Mouse (Mus musculus): ENCODE measurements around the gene Arf3. TPM values are rescaled to one million over a fixed set of nuclear protein-coding genes. Genes with fewer than 3 reads are reported as not detected.

Arf3 gene
- polyA plus RNA-seq, 2 experiments = 6.6 to 16.4 TPM

GRCm38 (mm10) chr15:98692171-98692715 is 70.8 kb downstream of the Arf3 start:
- H3K36me3 ChIP-seq (replicated peaks; ENCODE audit: control insufficient read depth, insufficient read depth, low read depth) = no peaks in the 10 kb centered on the region
- H3K4me2 ChIP-seq (ENCODE audit: low read depth) = no peak overlapping the region
- no peak overlapping the region for H3K27ac ChIP-seq
- DNase-seq (ENCODE audit: low read depth in 3 of 3, low spot score in 3 of 3) (no peak), ATAC-seq (ENCODE audit: insufficient read depth) (no peak)
- H3K27me3 ChIP-seq (ENCODE audit: control insufficient read depth, insufficient read depth, low read length) = no peaks in the 10 kb centered on the region
- no peaks in the 10 kb centered on the region for H3K9me3 ChIP-seq (ENCODE audit: control insufficient read depth, low read length)
- no peak overlapping the region for H3K4me3 ChIP-seq (ENCODE audit: insufficient read depth in 1 of 2, low read depth in 2 of 2, low read length in 2 of 2)
- H3K9ac ChIP-seq (replicated peaks) = no peak overlapping the region
- peaks cover 0 to 4% of the 10 kb centered on the region in 2 experiments; a peak in 1 of 4 replicates for H3K4me1 ChIP-seq (replicated peaks; ENCODE audit: control insufficient read depth in 2 of 2, insufficient read depth in 2 of 2, low read length in 1 of 2)
- TF ChIP-seq EP300 (IDR thresholded peaks at IDR 0.05; ENCODE audit: low read depth) (no peak), CTCF (IDR thresholded peaks at IDR 0.05; ENCODE audit: low read depth) (no peak)
- WGBS (ENCODE audit: insufficient replicate concordance) = 33% methylated on average over 11 of the region's 11 CpGs

DNA sequence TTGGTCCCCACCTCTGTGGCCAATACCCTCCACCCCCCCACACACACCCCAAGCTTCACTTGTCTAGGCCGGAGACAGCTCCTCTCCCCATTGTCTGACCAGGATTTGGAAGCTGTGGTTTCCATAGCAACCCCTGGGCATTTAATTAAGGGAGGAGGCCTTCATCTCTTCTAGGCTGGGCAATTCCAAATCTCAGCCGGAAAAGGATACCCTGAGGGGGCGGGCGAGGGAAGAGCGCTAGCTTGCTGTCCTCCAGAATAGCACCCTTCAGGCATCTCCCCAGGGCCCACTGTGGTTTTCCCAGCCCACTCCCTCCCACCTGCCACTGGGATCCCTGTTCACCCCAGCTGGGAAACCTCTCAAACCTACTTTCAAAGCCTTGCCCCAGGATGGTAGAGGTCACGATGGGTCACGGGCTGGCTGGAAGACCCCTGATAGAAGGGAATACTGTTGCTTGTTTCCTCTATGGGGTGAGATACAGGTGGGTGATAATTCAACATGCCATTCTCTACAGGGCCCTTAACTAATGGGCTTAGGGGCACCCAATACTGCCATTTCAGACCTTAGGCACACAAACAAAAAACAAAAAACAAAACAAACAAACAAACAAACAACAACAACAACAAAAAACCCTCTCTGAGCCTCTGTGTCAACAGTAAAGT is 71.4 kb downstream of the Arf3 start:
- Histone ChIP-seq H3K4me2 (ENCODE audit: low read depth) (no peak overlapping the region), H3K4me1 (replicated peaks; ENCODE audit: control insufficient read depth in 2 of 2, insufficient read depth in 2 of 2, low read length in 1 of 2) (peaks cover 0 to 4% of the 10 kb centered on the region in 2 experiments; a peak in 1 of 4 replicates), H3K4me3 (ENCODE audit: insufficient read depth in 1 of 2, low read depth in 2 of 2, low read length in 2 of 2) (no peak overlapping the region), H3K36me3 (replicated peaks; ENCODE audit: control insufficient read depth, insufficient read depth, low read depth) (no peaks in the 10 kb centered on the region), H3K9me3 (ENCODE audit: control insufficient read depth, low read length) (no peaks in the 10 kb centered on the region), H3K9ac (replicated peaks) (no peak overlapping the region), H3K27ac (no peak overlapping the region), H3K27me3 (ENCODE audit: control insufficient read depth, insufficient read depth, low read length) (no peaks in the 10 kb centered on the region)
- WGBS (ENCODE audit: insufficient replicate concordance) = 75% methylated on average over 7 of the region's 7 CpGs
- DNase-seq (ENCODE audit: low read depth in 3 of 3, low spot score in 3 of 3) = no peak
- TF ChIP-seq CTCF (IDR thresholded peaks at IDR 0.05; ENCODE audit: low read depth) (no peak), EP300 (IDR thresholded peaks at IDR 0.05; ENCODE audit: low read depth) (no peak)
- no peak for ATAC-seq (ENCODE audit: insufficient read depth)

GRCm38 (mm10) chr15:98689682-98690081 is 73.3 kb downstream of the Arf3 start:
- Histone ChIP-seq H3K9ac (replicated peaks) (no peak overlapping the region), H3K36me3 (replicated peaks; ENCODE audit: control insufficient read depth, insufficient read depth, low read depth) (no peaks in the 10 kb centered on the region), H3K4me3 (ENCODE audit: insufficient read depth in 1 of 2, low read depth in 2 of 2, low read length in 2 of 2) (no peak overlapping the region), H3K4me2 (ENCODE audit: low read depth) (no peak overlapping the region), H3K27me3 (ENCODE audit: control insufficient read depth, insufficient read depth, low read length) (no peaks in the 10 kb centered on the region), H3K4me1 (replicated peaks; ENCODE audit: control insufficient read depth in 2 of 2, insufficient read depth in 2 of 2, low read length in 1 of 2) (no peaks in the 10 kb centered on the region; a peak in 1 of 4 replicates), H3K9me3 (ENCODE audit: control insufficient read depth, low read length) (no peaks in the 10 kb centered on the region), H3K27ac (no peak overlapping the region)
- 59% methylated on average over 2 of the region's 2 CpGs for WGBS (ENCODE audit: insufficient replicate concordance)
- no peak for DNase-seq (ENCODE audit: low read depth in 3 of 3, low spot score in 3 of 3)
- no peak for ATAC-seq (ENCODE audit: insufficient read depth)
- TF ChIP-seq CTCF (IDR thresholded peaks at IDR 0.05; ENCODE audit: low read depth) (no peak), EP300 (IDR thresholded peaks at IDR 0.05; ENCODE audit: low read depth) (no peak)

Other genes starting within 250 kb of the Arf3 start
- 17.5 and 21.7 TPM in 2 replicates for gene Kansl2, start 228.9 kb downstream of the Arf3 start, polyA plus RNA-seq (2012; rRNA removed)
- gene Kansl2, start 228.9 kb downstream of the Arf3 start, polyA plus RNA-seq (2014; fragmentation: Nextera tagmentation; extraction: Ambion mirVana) = 31.1 and 35.6 TPM in 2 replicates
- 6.1 and 8.2 TPM in 2 replicates for gene Ccnt1, start 192.3 kb downstream of the Arf3 start, polyA plus RNA-seq (2012; rRNA removed)
- 23.7 and 24.7 TPM in 2 replicates for gene Ccnt1, start 192.3 kb downstream of the Arf3 start, polyA plus RNA-seq (2014; fragmentation: Nextera tagmentation; extraction: Ambion mirVana)
- gene 4930415O20Rik, start 192.2 kb downstream of the Arf3 start, polyA plus RNA-seq (2012; rRNA removed) = not detected in 2 replicates
- gene 4930415O20Rik, start 192.2 kb downstream of the Arf3 start, polyA plus RNA-seq (2014; fragmentation: Nextera tagmentation; extraction: Ambion mirVana) = not detected in 2 replicates
- 11.3 and 13.1 TPM in 2 replicates for gene Adcy6, start 153.1 kb downstream of the Arf3 start, polyA plus RNA-seq (2012; rRNA removed)
- gene Adcy6, start 153.1 kb downstream of the Arf3 start, polyA plus RNA-seq (2014; fragmentation: Nextera tagmentation; extraction: Ambion mirVana) = 4.2 and 5.7 TPM in 2 replicates
- 0.85 and 1.5 TPM in 2 replicates for gene Cacnb3, start 132.4 kb downstream of the Arf3 start, polyA plus RNA-seq (2012; rRNA removed)
- 0.27 and 0.42 TPM in 2 replicates for gene Cacnb3, start 132.4 kb downstream of the Arf3 start, polyA plus RNA-seq (2014; fragmentation: Nextera tagmentation; extraction: Ambion mirVana)
- 16.5 and 23.4 TPM in 2 replicates for gene Ddx23, start 100.3 kb downstream of the Arf3 start, polyA plus RNA-seq (2012; rRNA removed)
- gene Ddx23, start 100.3 kb downstream of the Arf3 start, polyA plus RNA-seq (2014; fragmentation: Nextera tagmentation; extraction: Ambion mirVana) = 11.0 and 11.7 TPM in 2 replicates
- gene Rnd1, start 85.8 kb downstream of the Arf3 start, polyA plus RNA-seq (2012; rRNA removed) = 0.25 and 0.67 TPM in 2 replicates
- gene Rnd1, start 85.8 kb downstream of the Arf3 start, polyA plus RNA-seq (2014; fragmentation: Nextera tagmentation; extraction: Ambion mirVana) = 0.24 and 0.63 TPM in 2 replicates
- gene Ccdc65, start 55.0 kb downstream of the Arf3 start, polyA plus RNA-seq (2012; rRNA removed) = 0.01 TPM in 1 of 2 replicates, not detected in the other
- gene Ccdc65, start 55.0 kb downstream of the Arf3 start, polyA plus RNA-seq (2014; fragmentation: Nextera tagmentation; extraction: Ambion mirVana) = not detected in 2 replicates
- gene Fkbp11, start 35.0 kb downstream of the Arf3 start, polyA plus RNA-seq (2012; rRNA removed) = 61.1 and 70.1 TPM in 2 replicates
- 119 and 123 TPM in 2 replicates for gene Fkbp11, start 35.0 kb downstream of the Arf3 start, polyA plus RNA-seq (2014; fragmentation: Nextera tagmentation; extraction: Ambion mirVana)
- gene Wnt10b, start 14.9 kb upstream of the Arf3 start, polyA plus RNA-seq (2012; rRNA removed) = 0.03 TPM in 2 replicates
- not detected in 2 replicates for gene Wnt10b, start 14.9 kb upstream of the Arf3 start, polyA plus RNA-seq (2014; fragmentation: Nextera tagmentation; extraction: Ambion mirVana)
- not detected in 2 replicates for gene Wnt1, start 26.6 kb upstream of the Arf3 start, polyA plus RNA-seq (2012; rRNA removed)
- gene Wnt1, start 26.6 kb upstream of the Arf3 start, polyA plus RNA-seq (2014; fragmentation: Nextera tagmentation; extraction: Ambion mirVana) = not detected in 2 replicates
- 0.03 and 0.04 TPM in 2 replicates for gene Ddn, start 46.3 kb upstream of the Arf3 start, polyA plus RNA-seq (2012; rRNA removed)
- not detected in 2 replicates for gene Ddn, start 46.3 kb upstream of the Arf3 start, polyA plus RNA-seq (2014; fragmentation: Nextera tagmentation; extraction: Ambion mirVana)
- gene Prkag1, start 68.3 kb upstream of the Arf3 start, polyA plus RNA-seq (2012; rRNA removed) = 77.4 and 83.3 TPM in 2 replicates
- gene Prkag1, start 68.3 kb upstream of the Arf3 start, polyA plus RNA-seq (2014; fragmentation: Nextera tagmentation; extraction: Ambion mirVana) = 78.3 and 85.3 TPM in 2 replicates
- gene Kmt2d, start 108.0 kb upstream of the Arf3 start, polyA plus RNA-seq (2012; rRNA removed) = 4.3 and 5.7 TPM in 2 replicates
- gene Kmt2d, start 108.0 kb upstream of the Arf3 start, polyA plus RNA-seq (2014; fragmentation: Nextera tagmentation; extraction: Ambion mirVana) = 3.9 and 4.3 TPM in 2 replicates
- gene Rhebl1, start 131.3 kb upstream of the Arf3 start, polyA plus RNA-seq (2012; rRNA removed) = 2.3 and 2.5 TPM in 2 replicates
- 2.9 and 3.2 TPM in 2 replicates for gene Rhebl1, start 131.3 kb upstream of the Arf3 start, polyA plus RNA-seq (2014; fragmentation: Nextera tagmentation; extraction: Ambion mirVana)
- gene Dhh, start 135.3 kb upstream of the Arf3 start, polyA plus RNA-seq (2012; rRNA removed) = 0.04 and 0.08 TPM in 2 replicates
- gene Dhh, start 135.3 kb upstream of the Arf3 start, polyA plus RNA-seq (2014; fragmentation: Nextera tagmentation; extraction: Ambion mirVana) = 0.09 TPM in 1 of 2 replicates, not detected in the other
- gene Lmbr1l, start 155.0 kb upstream of the Arf3 start, polyA plus RNA-seq (2012; rRNA removed) = 4.5 and 7.1 TPM in 2 replicates
- 0.34 and 0.70 TPM in 2 replicates for gene Lmbr1l, start 155.0 kb upstream of the Arf3 start, polyA plus RNA-seq (2014; fragmentation: Nextera tagmentation; extraction: Ambion mirVana)
- gene Tuba1b, start 171.4 kb upstream of the Arf3 start, polyA plus RNA-seq (2012; rRNA removed) = 1,442 and 1,688 TPM in 2 replicates
- 1,211 and 1,290 TPM in 2 replicates for gene Tuba1b, start 171.4 kb upstream of the Arf3 start, polyA plus RNA-seq (2014; fragmentation: Nextera tagmentation; extraction: Ambion mirVana)
- gene Gm49450, start 190.3 kb upstream of the Arf3 start, polyA plus RNA-seq (2012; rRNA removed) = 0.15 and 6.4 TPM in 2 replicates
- gene Gm49450, start 190.3 kb upstream of the Arf3 start, polyA plus RNA-seq (2014; fragmentation: Nextera tagmentation; extraction: Ambion mirVana) = not detected in 2 replicates
- gene Tuba1a, start 190.5 kb upstream of the Arf3 start, polyA plus RNA-seq (2012; rRNA removed) = 44.7 and 62.0 TPM in 2 replicates
- gene Tuba1a, start 190.5 kb upstream of the Arf3 start, polyA plus RNA-seq (2014; fragmentation: Nextera tagmentation; extraction: Ambion mirVana) = 60.1 and 69.0 TPM in 2 replicates